Mouse (Mus musculus): ENCODE data around the gene Ube2e1.
A peak's percentile ranks its signal among the peaks of the same experiment; 100 is the strongest.

The Ube2e1 gene

DNA sequence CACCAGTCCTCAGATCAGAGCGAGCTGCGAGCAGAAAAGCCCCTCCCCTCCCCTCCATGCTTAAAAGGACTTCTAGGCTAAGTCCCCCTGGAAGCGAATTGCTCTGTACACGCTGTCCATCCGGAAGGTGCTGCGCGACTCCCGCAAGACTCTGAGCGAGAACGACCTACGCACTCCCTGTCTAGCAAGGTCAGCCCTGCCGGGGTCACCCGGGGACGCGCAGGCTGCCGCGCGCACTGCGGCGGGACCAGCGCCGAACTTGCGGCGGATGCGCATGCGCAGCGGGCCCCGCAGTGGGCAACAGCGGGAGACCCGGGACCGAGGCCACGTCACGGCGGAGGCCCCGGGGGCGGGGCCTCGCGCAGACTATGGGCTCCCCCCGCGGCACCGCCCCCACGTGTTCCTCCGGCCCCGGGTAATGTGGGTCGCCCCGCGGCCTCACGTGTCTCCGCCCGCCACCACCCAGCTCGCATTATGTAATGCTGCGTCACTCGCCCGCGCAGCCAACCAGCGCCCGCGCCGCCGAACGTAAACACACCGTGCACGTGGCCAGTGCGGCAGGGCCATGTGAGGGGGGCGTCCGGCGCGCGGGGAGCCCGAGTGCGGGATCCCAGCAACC is 93.4 kb downstream of the Ube2e1 start:
- TF ChIP-seq GATA4 (IDR thresholded peaks at IDR 0.05; ENCODE audit: insufficient replicate concordance, low read length): peak; percentile 14; the same call in 1 of the 2 replicates

- TF ChIP-seq GATA4 (IDR thresholded peaks at IDR 0.05; ENCODE audit: insufficient replicate concordance, low read length): no peak
These were observed 94.3 kb downstream of the Ube2e1 start for GRCm38 (mm10) chr14:18237381-18237780.

GRCm38 (mm10) chr14:18236496-18237235 is 95.0 kb downstream of the Ube2e1 start:
- TF ChIP-seq GATA4 (IDR thresholded peaks at IDR 0.05; ENCODE audit: insufficient replicate concordance, low read length): peak; percentile 67; the same call in 1 of the 2 replicates

DNA sequence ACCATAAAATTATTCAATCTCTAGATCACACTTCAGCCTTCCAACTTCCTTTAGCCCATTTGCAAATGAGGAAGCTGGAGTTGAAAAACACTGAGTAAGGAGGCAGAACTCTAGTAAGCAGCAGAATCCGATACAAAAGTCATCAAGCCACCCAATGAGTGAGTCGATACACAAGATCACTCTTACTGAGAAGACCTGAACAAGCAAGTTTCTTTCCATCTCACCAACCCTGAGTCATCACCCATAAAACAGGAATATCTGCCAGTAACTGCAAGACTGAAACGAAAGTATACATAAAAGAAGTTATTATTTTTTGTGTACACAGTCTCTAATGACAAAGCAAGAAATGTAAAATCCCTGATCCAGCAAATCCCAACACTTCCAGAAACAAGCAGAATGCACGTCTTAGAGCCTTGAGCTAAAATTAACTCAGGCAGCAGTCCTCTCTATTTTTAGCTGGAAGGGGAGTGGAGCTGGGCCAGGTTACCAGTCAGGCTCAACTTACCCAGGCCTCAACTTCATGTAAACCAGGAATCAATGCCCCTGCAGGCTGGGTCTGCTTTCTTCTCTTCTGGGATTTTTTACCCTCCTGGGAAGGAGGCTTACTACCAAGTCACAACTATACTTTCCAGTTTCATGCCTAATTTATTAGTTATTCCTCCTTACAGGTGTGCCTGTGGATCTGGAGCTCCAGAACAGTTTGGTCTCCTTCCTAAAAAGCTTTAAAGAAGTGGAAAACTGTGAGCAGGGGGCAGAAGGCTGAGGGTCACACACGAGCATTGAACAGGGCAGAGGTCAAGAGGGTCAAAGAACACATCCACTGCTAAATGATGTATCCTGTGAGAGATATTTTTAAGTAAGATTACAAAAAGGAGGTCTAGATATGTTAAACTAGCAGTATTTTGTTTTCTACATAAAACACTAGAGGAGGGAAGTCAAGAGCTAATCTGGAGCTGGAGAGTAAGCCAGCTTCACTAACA is 97.4 kb downstream of the Ube2e1 start:
- TF ChIP-seq GATA4 (IDR thresholded peaks at IDR 0.05; ENCODE audit: insufficient replicate concordance, low read length): no peak

- TF ChIP-seq GATA4 (IDR thresholded peaks at IDR 0.05; ENCODE audit: insufficient replicate concordance, low read length): no peak
These were observed 98.6 kb downstream of the Ube2e1 start for GRCm38 (mm10) chr14:18233076-18233475.
